Mouse (Mus musculus): ENCODE measurements at regions not wholly inside any gene's neighbourhood (a gene's known extent, or its start where the extent isn't known, plus 50 kb on each side); places are given as distances from the start of the nearest gene placed in this dataset.

DNA sequence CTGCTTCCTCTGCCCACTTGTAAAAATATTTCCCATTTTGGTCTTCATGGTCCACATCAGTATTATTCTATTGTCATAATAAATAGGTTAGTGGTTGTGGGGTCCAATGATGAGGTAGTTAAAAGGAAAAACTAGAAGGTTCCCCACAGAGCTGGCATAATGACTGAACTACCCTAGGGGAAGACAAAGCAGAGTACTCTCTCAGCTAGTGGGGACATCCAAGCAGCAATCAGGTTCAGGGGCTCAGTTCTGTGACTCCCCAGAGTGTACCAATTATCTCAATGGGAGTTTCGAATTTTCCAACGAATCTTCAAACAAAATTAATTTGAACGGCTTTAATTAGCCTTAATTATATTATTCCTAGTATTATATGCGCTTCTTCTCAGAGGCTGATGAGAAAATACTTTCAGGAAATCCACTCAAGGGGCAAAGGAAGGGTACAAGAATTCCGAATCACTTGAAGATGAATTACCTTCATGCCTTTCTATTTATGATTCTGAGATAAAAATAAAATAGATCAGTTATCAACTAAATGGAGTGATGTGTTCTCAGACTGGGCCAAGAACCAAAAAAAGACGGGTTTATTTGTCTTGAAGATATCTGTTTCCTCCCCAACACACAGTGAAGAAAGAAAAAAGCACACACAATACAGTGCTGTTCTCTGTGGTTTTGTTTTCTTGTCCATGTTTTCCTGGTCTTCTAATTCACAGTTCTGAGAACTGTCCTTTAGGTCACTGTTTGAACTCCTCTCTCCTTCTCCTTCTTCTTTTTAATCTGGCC is 392.7 kb downstream of the Nuf2 start:
- no peaks in the 10 kb centered on the region for H3K27me3 ChIP-seq
- H3K9me3 ChIP-seq, result no peaks in the 10 kb centered on the region
- H3K4me2 ChIP-seq, result no peak overlapping the region
- H3K36me3 ChIP-seq (replicated peaks), result no peaks in the 10 kb centered on the region
- H3K9ac ChIP-seq, result no peak overlapping the region
- peaks cover 4% of the 10 kb centered on the region; the same call in 1 of the 2 replicates for H3K4me1 ChIP-seq
- no peak overlapping the region for H3K27ac ChIP-seq
- ATAC-seq (ENCODE audit: low FRiP score), result no peak
- no peak overlapping the region for H3K4me3 ChIP-seq (replicated peaks)
- 57% methylated on average over 6 of the region's 6 CpGs for WGBS

DNA sequence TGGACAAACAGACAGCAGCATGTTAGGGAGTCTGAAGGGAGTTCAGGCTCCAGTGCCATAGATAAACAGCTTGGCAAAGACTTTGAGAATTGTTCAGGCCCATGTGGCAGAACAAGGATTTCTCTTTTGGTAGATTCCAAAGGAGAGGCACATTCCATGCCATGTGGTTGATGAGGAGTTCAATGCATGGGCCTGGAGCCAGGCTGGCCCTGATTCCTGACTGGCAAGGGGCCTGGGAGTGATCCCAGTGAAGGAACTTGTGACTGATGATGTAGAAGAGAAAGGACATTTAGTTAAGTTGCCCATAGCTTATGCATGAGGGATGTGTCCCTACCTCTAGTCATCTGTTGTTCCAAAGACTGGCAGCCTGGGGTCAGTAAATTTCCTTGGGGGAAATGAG is 395.7 kb downstream of the Nuf2 start:
- no peak overlapping the region for H3K27ac ChIP-seq
- H3K9me3 ChIP-seq, result no peaks in the 10 kb centered on the region
- no peak overlapping the region for H3K4me3 ChIP-seq (replicated peaks)
- no peaks in the 10 kb centered on the region for H3K27me3 ChIP-seq
- H3K36me3 ChIP-seq (replicated peaks), result no peaks in the 10 kb centered on the region
- no peak overlapping the region for H3K4me2 ChIP-seq
- H3K4me1 ChIP-seq, result peaks cover 4% of the 10 kb centered on the region; the same call in 1 of the 2 replicates
- H3K9ac ChIP-seq, result no peak overlapping the region
- no peak for ATAC-seq (ENCODE audit: low FRiP score)

DNA sequence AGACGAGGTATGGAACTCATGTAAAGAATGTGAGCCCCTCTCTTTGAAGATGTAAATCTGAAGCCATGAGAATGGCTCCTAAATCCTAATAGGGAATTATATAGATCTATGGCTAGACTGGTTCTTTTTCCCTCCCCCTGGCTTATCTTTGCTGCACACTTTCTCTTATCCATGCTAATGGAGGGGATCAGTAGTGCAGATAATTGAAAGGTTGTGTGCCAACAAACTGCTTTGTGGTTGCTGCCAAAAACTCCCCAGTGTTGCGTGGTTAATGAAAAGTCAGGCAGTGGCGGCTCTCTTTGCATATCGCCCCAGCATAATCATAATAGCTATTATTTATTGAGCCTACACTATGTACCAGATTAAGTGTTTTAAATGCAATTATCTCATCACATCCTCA is 427.6 kb downstream of the Nuf2 start:
- Histone ChIP-seq H3K9ac (no peak overlapping the region), H3K36me3 (replicated peaks) (no peaks in the 10 kb centered on the region), H3K4me3 (replicated peaks) (no peak overlapping the region), H3K27ac (no peak overlapping the region), H3K9me3 (no peaks in the 10 kb centered on the region), H3K27me3 (no peaks in the 10 kb centered on the region), H3K4me2 (no peak overlapping the region), H3K4me1 (no peaks in the 10 kb centered on the region)
- no peak for ATAC-seq (ENCODE audit: low FRiP score)
- 53% methylated on average over 4 of the region's 4 CpGs for WGBS

DNA sequence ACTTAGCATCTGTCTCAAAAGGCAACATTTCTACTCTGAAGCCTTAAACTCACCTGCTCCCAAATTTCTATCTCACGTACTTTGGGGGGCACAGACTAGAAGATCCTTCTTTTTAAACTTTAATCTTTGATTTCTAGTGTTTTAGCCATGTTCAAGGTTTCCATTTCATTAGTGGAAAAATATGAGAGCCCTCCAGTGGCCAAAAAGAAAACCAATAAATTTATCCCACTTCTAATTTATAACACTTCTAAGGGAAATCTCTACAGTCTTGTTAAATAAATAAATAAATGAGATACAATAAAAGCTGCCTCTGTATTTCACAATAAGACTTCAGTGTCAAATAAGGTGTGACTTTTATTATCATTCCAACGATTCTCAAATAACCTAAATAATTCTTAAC is 428.2 kb downstream of the Nuf2 start:
- Histone ChIP-seq H3K9ac (no peak overlapping the region), H3K4me3 (replicated peaks) (no peak overlapping the region), H3K4me2 (no peak overlapping the region), H3K27ac (no peak overlapping the region), H3K27me3 (no peaks in the 10 kb centered on the region), H3K9me3 (no peaks in the 10 kb centered on the region), H3K4me1 (no peaks in the 10 kb centered on the region), H3K36me3 (replicated peaks) (no peaks in the 10 kb centered on the region)
- 82% methylated on average over 2 of the region's 2 CpGs for WGBS
- ATAC-seq (ENCODE audit: low FRiP score), result no peak

DNA sequence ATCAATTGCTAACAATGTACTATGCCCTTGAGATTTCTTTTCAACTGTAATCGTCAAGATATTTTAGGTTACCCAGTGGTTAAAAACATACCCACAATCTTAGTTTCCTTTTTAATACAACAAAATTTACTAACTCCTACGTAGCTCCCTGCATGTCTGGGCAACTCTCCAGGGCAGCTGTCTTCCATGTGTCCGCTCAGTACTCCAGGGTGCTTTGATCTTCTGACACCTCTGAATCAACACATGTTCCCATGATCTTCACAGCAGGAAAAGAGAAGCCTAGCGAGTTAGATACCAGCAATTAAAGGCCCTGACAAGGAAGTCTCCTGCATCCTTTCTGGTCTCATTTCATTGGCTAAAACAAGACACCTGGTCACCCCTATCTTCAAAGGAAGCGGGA is 432.0 kb downstream of the Nuf2 start:
- no peaks in the 10 kb centered on the region for H3K4me1 ChIP-seq
- no peak overlapping the region for H3K4me2 ChIP-seq
- H3K9ac ChIP-seq, result no peak overlapping the region
- ATAC-seq (ENCODE audit: low FRiP score), result no peak
- no peaks in the 10 kb centered on the region for H3K9me3 ChIP-seq
- no peak overlapping the region for H3K27ac ChIP-seq
- H3K36me3 ChIP-seq (replicated peaks), result no peaks in the 10 kb centered on the region
- no peak overlapping the region for H3K4me3 ChIP-seq (replicated peaks)
- WGBS, result 79% methylated on average over 5 of the region's 5 CpGs
- H3K27me3 ChIP-seq, result no peaks in the 10 kb centered on the region

DNA sequence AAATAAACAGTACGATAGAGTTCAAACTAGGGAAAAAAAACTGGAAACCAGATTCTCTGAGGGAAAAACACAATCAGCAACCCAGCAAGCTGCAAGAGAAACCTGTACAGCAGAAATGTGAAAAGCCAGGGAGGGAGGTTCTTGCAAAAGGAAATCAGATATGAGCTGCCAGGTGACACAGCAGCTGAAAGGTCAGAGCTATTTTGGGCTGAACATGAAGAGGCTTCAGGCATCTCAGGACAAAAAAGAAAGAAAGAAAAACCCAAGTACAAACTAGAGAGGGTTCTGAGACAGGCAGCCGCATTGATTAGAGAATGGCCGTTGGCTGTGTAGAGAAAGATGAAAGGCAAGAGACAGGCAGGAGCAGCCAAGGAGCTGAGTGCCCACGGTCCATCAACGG is 434.5 kb downstream of the Nuf2 start:
- no peak for ATAC-seq (ENCODE audit: low FRiP score)
- no peak overlapping the region for H3K9ac ChIP-seq
- no peaks in the 10 kb centered on the region for H3K4me1 ChIP-seq
- H3K4me2 ChIP-seq, result no peak overlapping the region
- no peak overlapping the region for H3K4me3 ChIP-seq (replicated peaks)
- no peaks in the 10 kb centered on the region for H3K27me3 ChIP-seq
- no peaks in the 10 kb centered on the region for H3K9me3 ChIP-seq
- WGBS, result 74% methylated on average over 5 of the region's 5 CpGs
- H3K36me3 ChIP-seq (replicated peaks), result no peaks in the 10 kb centered on the region
- no peak overlapping the region for H3K27ac ChIP-seq

DNA sequence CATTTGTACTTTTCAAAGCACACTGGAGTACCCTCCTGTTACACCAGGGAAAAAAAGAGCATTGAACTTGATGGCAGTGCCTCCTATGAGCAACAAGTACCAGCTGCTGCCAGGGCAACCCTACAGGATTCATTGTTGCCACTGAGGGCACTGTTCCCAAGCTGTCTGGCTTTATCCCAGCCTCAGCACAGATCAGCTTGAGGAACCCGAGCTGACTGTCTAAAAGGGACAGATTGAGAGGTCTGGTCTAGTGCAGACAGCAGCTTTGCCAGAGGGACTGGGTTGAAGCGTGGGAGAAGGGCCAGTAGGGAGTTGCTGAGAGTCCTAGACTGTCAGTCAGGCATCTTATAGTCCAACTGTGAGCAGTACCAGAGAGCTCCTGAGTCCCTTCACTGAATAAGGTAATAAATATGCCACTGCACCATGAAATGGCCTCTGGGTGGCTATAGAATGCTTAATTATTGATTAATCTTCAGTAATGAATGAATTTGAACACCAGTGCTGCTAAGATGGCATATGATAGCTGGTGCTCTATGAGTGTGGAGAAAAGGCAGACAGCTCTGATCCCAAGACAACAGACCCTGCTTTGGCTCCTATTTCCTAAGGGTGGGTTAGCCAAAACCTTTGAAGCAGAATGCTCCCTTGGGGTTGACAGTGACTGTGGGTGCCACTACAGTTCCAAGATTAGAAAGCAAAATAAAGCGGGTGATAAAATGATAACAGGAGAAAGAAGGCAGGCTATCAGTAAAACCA is 437.5 kb downstream of the Nuf2 start:
- no peak overlapping the region for H3K27ac ChIP-seq
- no peaks in the 10 kb centered on the region for H3K4me1 ChIP-seq
- no peak overlapping the region for H3K4me3 ChIP-seq (replicated peaks)
- H3K27me3 ChIP-seq, result no peaks in the 10 kb centered on the region
- H3K9ac ChIP-seq, result no peak overlapping the region
- H3K4me2 ChIP-seq, result no peak overlapping the region
- WGBS, result 74% methylated on average over 3 of the region's 3 CpGs
- H3K36me3 ChIP-seq (replicated peaks), result no peaks in the 10 kb centered on the region
- no peak for ATAC-seq (ENCODE audit: low FRiP score)
- no peaks in the 10 kb centered on the region for H3K9me3 ChIP-seq

DNA sequence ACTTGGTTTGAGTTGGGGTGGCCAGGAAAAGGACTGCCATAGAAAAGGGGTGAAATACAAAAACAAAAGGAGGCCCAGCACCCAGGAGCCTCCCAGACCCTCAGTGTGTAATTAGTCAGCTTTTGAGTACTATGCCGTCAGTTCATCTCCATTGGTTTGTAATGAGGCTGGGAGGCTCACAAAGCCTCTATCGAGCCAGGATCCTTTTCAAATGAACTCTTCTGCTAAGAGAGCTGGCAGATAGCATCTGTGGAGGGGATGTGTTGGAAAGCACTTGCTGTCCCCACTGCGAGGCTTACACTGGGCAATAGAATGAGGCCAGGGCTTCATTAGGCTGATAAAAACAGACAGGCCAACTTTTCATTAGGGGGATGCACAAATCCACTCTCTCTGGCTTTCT is 445.2 kb downstream of the Nuf2 start:
- Histone ChIP-seq H3K36me3 (replicated peaks) (no peaks in the 10 kb centered on the region), H3K4me1 (peaks cover 4% of the 10 kb centered on the region; the same call in 1 of the 2 replicates), H3K27ac (no peak overlapping the region), H3K9ac (no peak overlapping the region), H3K4me2 (no peak overlapping the region), H3K4me3 (replicated peaks) (no peak overlapping the region), H3K9me3 (no peaks in the 10 kb centered on the region), H3K27me3 (no peaks in the 10 kb centered on the region)
- ATAC-seq (ENCODE audit: low FRiP score), result peak; percentile 64; the same call in 1 of the 2 replicates
- 17% methylated on average over 3 of the region's 3 CpGs for WGBS

DNA sequence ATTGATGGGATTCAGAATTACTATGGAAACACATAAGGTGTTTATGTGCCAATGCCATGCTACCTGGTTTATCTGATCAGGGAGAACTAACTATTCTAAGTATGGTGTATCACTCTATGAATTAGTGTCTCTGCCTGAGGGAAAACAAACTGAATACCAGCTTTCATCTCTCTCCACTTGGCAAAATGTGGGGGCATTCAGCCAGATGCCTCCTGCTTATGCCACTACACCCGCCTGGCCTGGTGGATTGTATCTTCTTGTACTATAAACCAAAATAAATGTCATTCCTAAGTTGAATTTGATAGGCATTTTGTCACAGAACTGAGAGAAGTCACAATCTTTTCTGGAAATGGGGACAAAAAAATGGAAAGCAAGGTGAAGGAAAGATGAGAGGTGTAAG is 450.6 kb downstream of the Nuf2 start:
- H3K4me1 ChIP-seq, result no peaks in the 10 kb centered on the region
- ATAC-seq (ENCODE audit: low FRiP score), result no peak
- no peaks in the 10 kb centered on the region for H3K36me3 ChIP-seq (replicated peaks)
- 83% methylated on average over 1 of the region's 1 CpGs for WGBS
- no peak overlapping the region for H3K27ac ChIP-seq
- H3K9ac ChIP-seq, result no peak overlapping the region
- H3K4me2 ChIP-seq, result no peak overlapping the region
- H3K27me3 ChIP-seq, result no peaks in the 10 kb centered on the region
- no peak overlapping the region for H3K4me3 ChIP-seq (replicated peaks)
- H3K9me3 ChIP-seq, result no peaks in the 10 kb centered on the region

DNA sequence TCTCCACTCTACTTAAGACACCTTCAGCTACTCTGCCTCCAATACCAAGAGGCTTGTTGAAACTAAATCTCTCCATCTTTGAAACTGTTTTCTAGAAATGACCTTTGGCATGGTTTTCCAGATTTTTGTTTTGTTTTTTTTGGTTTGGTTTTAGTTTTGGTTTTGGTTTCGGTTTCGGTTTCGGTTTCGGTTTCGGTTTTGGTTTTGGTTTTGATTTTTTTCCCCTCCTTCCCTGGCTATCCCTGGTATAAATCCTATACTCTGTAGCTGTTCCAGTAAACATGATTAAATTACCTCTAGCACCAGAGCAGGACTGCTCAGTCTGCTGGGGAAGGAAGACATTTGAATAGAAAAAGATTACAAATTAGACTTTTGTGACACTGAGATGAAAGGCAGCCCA is 454.0 kb downstream of the Nuf2 start:
- H3K9me3 ChIP-seq, result no peaks in the 10 kb centered on the region
- no peaks in the 10 kb centered on the region for H3K4me1 ChIP-seq
- no peak for ATAC-seq (ENCODE audit: low FRiP score)
- 99% methylated on average over 5 of the region's 5 CpGs for WGBS
- no peak overlapping the region for H3K9ac ChIP-seq
- no peaks in the 10 kb centered on the region for H3K27me3 ChIP-seq
- no peak overlapping the region for H3K27ac ChIP-seq
- H3K36me3 ChIP-seq (replicated peaks), result no peaks in the 10 kb centered on the region
- no peak overlapping the region for H3K4me3 ChIP-seq (replicated peaks)
- H3K4me2 ChIP-seq, result no peak overlapping the region

DNA sequence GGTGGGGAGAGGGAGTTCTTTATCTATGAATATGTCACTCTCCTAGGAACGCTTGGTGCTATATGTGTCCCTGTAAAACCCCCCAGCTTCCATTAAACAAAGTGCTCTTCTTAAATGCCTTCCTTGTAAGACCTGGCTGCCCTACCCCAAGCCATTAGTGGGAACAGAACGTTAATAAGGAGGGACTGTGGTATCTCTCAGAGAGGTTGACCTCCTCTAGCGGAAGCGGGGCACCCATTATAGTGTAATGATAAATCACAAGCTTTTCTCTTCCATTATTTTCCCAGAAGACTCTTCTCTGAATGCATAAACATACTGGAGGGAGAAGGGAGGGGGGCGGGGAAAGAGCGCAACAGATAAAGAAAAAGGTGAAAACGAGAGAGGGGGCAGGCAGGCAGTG is 455.3 kb downstream of the Nuf2 start:
- H3K4me3 ChIP-seq (replicated peaks), result no peak overlapping the region
- no peaks in the 10 kb centered on the region for H3K27me3 ChIP-seq
- H3K9me3 ChIP-seq, result no peaks in the 10 kb centered on the region
- H3K36me3 ChIP-seq (replicated peaks), result no peaks in the 10 kb centered on the region
- 59% methylated on average over 7 of the region's 7 CpGs for WGBS
- ATAC-seq (ENCODE audit: low FRiP score), result peak; percentile 69
- H3K4me2 ChIP-seq, result no peak overlapping the region
- no peak overlapping the region for H3K9ac ChIP-seq
- no peak overlapping the region for H3K27ac ChIP-seq
- H3K4me1 ChIP-seq, result no peaks in the 10 kb centered on the region

DNA sequence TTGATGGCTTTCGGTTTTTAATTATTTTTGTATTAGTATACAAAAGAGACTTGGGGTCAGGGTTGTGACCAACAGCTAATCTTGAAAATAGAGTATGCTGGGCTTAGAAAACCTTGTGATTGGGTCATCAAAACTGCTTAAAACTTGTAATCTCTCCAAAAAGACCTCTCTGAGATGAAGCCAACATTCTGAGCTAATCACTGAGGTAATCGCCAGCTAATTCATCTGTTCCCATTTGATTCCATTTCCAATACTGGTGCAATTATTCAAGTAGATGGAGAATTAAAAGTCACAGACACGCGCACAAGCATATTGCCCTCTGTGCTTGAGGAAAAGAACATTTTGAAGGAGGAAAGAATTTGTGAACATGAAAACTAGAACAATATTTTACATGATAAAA is 459.9 kb downstream of the Nuf2 start:
- H3K9ac ChIP-seq, result no peak overlapping the region
- no peaks in the 10 kb centered on the region for H3K27me3 ChIP-seq
- no peak overlapping the region for H3K4me3 ChIP-seq (replicated peaks)
- no peaks in the 10 kb centered on the region for H3K36me3 ChIP-seq (replicated peaks)
- H3K4me2 ChIP-seq, result no peak overlapping the region
- H3K9me3 ChIP-seq, result no peaks in the 10 kb centered on the region
- WGBS, result 81% methylated on average over 4 of the region's 4 CpGs
- H3K27ac ChIP-seq, result no peak overlapping the region
- no peaks in the 10 kb centered on the region for H3K4me1 ChIP-seq
- ATAC-seq (ENCODE audit: low FRiP score), result no peak

DNA sequence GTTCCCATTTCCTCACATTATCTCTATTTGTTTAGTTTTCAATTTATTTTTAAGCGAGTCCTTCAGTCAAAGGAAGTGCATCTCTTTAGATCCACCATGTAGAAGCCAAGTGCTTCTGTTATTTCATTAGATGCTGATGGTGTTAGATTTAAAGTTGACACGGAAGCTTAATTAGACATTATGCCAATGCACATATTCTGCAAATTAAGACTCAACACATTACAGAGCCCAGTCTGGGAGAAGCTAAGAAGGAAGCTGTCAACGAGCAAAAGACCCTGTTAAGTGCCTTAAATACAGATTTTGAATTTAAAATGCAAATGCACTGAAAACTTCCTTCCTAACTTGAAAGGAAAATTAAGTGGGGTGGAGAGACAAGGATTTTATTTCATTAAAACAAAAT is 461.6 kb downstream of the Nuf2 start:
- Histone ChIP-seq H3K27ac (no peak overlapping the region), H3K27me3 (no peaks in the 10 kb centered on the region), H3K9me3 (no peaks in the 10 kb centered on the region), H3K4me1 (no peaks in the 10 kb centered on the region), H3K36me3 (replicated peaks) (no peaks in the 10 kb centered on the region), H3K4me3 (replicated peaks) (no peak overlapping the region), H3K9ac (no peak overlapping the region), H3K4me2 (no peak overlapping the region)
- no peak for ATAC-seq (ENCODE audit: low FRiP score)
- 80% methylated on average over 3 of the region's 3 CpGs for WGBS

Data from forebrain, embryonic 12.5 days (tissue).